Mouse (Mus musculus) T-helper 2 cell (primary cell): Measurements from ENCODE around the gene Nlrp1a.

Source experiments
- in situ Hi-C: fragments of 300-600 bp; cut with MboI, MseI; formaldehyde crosslinking; loops from one replicate; pipeline ENCODE4 v1.15.1; 2025; ENCODE audit warnings: high pct_unique_total_duplicates

Gene Nlrp1a

DNA sequence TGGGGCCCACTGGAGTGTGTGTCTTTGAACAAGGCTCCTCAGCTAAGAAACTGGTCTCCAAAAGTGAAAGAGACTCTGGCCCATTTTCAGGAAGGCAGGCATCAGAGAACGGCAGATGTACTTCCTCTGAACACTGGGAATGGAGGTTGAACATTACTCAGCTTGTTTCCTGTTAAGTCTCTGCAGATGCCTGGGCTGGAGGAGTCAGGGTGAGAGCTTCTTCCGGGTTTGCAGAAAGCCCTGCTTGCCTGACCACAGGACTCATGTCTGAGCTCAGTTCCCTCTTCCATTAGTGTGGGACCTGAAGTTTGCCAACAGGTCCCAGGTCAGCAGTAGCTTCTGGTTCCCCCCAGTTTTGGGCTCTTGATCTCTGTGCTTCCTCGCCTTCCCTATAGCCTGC, at the start of gene Nlrp1a:
TSS of gene Nlrp1a (minus strand) at position 44 of the 400 bp plus-strand sequence.
- in situ Hi-C loops: no loop called here

DNA sequence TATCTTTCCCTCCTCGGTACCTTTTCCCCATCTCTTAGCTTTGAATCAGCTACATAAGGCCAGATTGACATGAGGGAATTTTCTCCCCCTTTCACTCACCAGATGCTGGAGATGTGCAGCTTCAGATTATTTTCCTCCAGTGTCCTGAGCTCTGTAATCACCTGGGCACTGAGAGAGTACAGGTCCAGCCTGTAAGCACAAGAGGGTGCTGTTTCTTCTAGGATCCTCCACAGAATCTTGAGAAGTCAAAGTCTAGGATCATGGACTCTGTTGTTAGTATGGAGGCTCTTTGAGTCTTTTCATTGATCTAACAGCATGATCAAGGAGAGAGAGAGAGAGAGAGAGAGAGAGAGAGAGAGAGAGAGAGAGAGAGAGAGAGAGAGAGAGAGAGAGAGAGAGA, 25.1 kb upstream of the Nlrp1a start:
- in situ Hi-C loops: no loop called here

DNA sequence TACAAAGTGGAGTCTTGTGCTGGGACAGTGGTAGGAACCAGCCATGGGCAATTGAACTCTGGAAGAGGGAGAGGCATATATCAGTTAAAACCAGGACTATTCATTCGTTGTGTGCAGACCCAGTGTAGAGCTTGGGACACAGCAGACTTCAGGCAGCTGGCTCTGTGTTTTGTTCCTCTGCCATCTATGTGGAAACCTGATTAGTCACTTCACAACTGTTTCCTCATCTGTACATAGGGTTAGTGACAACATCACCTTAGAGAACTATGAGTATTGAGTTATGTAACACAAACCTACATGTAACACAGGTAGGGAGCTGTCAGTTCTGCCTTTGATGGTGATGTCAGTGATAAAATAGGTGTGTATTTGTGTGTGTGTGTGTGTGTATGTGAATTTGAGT, 19.6 kb upstream of the Nlrp1a start:
- in situ Hi-C loops: no loop called here

DNA sequence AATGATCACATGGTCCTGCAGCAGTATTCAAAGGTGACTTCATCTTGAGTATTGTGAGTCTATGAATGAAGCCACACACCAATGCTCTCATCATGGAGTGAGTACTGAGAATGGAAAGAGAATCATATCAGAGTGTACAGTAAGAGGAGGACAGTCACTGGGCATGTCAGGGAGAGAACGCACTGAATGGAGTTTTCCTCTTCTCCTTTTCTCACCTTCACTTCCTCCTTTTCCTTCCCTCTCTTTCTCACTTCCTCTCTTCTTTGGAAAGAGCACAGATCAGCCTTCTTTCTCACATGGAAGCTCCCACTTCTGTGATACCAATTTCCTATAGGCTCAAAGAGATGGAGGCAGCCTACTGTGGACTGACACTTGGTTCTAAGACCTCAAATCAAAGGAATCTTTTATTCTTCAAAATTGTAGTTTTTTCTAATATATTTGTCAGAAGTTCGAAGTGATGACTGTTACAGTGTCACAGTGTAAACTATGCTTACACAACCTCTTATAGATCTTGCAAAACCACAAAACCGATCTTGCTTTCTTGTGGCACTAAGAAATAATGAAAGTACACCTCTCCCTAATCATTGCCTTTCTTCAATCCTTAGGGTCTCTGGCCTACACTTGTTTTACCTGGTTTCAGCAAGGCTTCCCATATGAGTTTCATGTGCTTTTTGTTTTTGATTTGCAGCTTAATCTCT, 15.1 kb upstream of the Nlrp1a start:
- in situ Hi-C loops: no loop called here

DNA sequence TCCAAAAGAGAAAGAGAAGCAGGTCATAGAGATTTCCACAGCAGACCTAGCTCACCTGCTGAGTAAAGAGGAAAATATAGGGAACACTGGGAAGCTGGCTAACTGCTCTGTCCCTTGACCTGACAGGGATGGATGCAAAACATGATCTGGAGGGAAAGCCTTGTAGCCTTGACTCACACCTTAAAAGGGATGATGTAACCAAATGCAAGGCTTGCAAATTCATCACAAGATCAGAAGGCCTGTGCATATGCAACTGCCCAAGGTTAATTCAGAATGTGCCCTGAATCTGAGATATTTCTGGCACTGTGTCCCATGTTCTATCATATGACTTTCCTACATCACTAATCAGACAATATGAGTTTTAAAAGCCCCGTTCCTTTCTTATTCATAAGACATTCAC, 10.8 kb upstream of the Nlrp1a start:
- in situ Hi-C loops: no loop called here

DNA sequence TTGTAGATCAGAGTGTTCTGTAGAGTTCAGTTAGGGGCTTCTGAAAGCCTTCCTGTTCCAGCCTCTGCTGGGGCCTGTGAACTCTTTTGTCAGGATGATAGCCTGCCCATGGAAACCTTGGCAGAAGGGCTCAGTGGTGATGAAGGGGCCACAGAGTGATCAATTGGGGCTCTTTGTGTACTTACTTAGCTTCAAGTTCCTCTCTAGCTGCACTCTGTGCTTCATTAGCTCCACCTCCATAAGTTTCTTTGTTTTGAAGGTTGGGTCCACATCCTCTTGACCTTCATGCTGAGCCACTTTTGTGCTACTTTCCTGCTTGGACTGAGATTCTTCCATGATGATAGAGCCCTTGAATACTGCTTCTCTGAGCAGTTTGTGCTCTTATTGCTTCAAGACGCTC, 2.5 kb downstream of the Nlrp1a start:
- in situ Hi-C loops: no loop called here

DNA sequence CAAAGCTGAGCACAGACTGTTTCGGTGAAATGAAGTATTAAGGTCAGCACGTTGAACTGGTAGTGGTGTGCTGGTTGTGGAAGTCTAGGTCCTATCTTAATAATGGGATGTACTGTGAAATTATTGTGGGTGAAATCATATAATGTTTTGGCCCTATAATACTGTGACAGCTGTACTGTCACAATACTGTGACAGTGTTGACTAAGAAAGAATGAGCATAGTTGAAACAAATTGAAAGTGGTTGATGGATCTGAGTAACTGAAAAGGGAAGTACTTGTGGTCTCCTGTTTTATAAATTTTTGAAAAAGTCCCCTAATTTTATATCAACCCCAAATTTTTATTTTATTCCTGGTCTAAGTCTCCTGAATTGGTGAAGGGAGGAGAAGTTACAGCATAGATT, 37.4 kb downstream of the Nlrp1a start:
- in situ Hi-C loops: no loop called here

DNA sequence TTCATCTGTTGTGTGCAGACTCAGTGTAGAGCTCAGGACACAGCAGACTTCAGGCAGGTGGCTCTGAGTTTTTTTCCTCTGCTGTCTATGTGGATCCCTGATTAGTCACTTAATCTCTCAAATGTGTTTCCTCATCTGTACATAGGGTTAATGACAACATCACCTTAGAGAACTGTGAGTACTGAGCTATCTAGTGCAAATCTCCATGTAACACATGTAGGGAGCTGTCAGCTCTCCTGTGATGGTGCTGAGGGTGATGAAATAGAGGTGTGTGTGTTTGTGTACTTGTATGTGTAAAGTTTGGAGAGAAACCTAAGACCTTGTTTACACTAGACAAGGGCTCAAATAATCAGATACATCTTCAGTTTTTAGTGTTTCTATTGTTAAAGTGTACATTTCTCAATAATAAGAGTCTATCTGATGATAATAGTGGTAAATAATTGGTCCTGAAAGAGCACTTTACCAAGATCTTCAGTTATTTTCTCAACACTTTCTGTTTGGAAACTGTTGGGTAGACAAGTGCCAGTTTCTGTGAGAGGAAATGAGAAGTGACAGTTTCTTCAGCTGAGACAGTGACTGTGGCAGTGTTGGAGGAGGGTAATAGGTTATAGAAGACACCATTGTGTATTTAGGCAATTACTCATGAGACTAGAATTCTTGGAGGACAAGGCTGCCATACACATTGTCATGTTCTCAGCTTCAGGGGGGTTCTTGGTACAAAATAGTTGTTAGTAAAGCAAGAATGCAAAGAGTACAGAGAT, 38.1 kb downstream of the Nlrp1a start:
- in situ Hi-C loops: no loop called here

DNA sequence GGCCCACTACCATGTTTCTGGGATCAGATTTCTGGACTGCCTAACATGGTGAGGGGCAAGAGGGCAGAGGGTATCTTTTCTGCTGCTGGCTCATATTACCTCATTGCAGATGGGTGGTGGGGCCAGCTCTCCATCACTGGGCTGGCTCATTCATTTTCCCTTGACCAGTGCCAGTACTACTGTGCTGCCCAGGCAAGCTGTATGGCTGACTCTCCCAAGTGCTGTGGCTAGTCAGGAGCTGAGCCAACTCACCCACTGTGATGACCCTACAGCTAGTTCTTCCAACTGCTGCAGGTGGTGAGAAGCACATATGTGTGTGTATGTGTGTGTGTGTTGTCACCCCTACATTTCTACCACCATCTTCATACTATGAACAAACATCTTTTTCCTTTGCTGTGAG, 40.6 kb downstream of the Nlrp1a start:
- in situ Hi-C loops: no loop called here

DNA sequence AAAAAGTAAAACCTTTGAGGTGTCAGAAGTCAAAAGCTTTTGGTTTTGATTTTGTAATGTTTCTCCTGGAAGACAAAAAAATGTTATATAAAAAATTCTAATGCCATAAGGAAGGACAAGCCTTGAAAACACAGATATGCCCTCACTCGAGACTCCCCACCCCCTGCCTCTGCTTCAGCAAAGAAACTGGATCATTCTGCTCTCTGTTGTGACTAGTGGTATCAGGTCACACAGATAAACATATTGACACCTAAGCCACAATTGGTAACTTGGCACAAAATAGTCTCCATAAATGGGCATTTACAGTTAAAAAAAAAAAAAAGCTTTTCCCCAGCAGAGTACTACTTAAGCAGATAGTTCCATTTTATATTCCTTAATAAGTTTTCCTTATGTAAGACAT, 68.2 kb downstream of the Nlrp1a start:
- in situ Hi-C loops: no loop called here

DNA sequence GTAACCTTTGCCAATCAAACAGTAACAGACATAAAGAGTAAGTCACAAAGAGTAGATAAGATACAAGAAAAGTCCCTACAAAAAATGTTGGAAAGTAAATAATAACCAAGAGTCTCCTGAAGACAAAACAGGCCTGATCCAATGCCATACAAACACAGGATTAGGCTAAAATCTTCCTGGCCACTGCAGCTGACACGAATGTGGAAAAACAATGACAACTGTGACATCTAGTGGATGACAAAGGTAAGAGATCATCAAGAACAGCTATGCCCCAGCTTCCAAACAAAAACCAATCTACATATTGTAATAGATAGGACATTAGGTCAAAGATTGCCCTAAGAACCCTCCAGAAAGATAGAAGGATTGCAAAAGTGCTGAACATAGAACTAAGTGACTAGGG, 92.0 kb downstream of the Nlrp1a start:
- in situ Hi-C loops: no loop called here
